Mouse (Mus musculus): ENCODE results near the gene Ppp1ca. TPM values are rescaled to one million over a fixed set of nuclear protein-coding genes. Genes with fewer than 3 reads are reported as not detected.

Ppp1ca gene
- polyA plus RNA-seq, 1 experiment, result 421 TPM

GRCm38 (mm10) chr19:4154437-4155222 lies 37.2 kb upstream of the Ppp1ca start:
- no peak overlapping the region for H3K27ac ChIP-seq (ENCODE audit: insufficient read depth, low read length)
- no peak for TF ChIP-seq POLR2A (IDR thresholded peaks at IDR 0.05; ENCODE audit: extremely low read depth, insufficient read depth, low read length)
- TF ChIP-seq CTCF (IDR thresholded peaks at IDR 0.05; ENCODE audit: extremely low read depth, insufficient read depth, low read length), result no peak
- no peak overlapping the region for H3K4me3 ChIP-seq (ENCODE audit: insufficient read depth, low read length)
- H3K4me1 ChIP-seq (ENCODE audit: control insufficient read depth, insufficient read depth, low read length), result no peaks in the 10 kb centered on the region

- Histone ChIP-seq H3K27ac (ENCODE audit: insufficient read depth, low read length) (no peak overlapping the region), H3K4me1 (ENCODE audit: control insufficient read depth, insufficient read depth, low read length) (no peaks in the 10 kb centered on the region), H3K4me3 (ENCODE audit: insufficient read depth, low read length) (no peak overlapping the region)
- no peak for TF ChIP-seq POLR2A (IDR thresholded peaks at IDR 0.05; ENCODE audit: extremely low read depth, insufficient read depth, low read length)
- no peak for TF ChIP-seq CTCF (IDR thresholded peaks at IDR 0.05; ENCODE audit: extremely low read depth, insufficient read depth, low read length)
Measured at GRCm38 (mm10) chr19:4155223-4156072, 36.4 kb upstream of the Ppp1ca start.

GRCm38 (mm10) chr19:4156073-4156579 lies 35.7 kb upstream of the Ppp1ca start:
- TF ChIP-seq POLR2A (IDR thresholded peaks at IDR 0.05; ENCODE audit: extremely low read depth, insufficient read depth, low read length), result no peak
- TF ChIP-seq CTCF (IDR thresholded peaks at IDR 0.05; ENCODE audit: extremely low read depth, insufficient read depth, low read length), result no peak
- no peak overlapping the region for H3K27ac ChIP-seq (ENCODE audit: insufficient read depth, low read length)
- H3K4me1 ChIP-seq (ENCODE audit: control insufficient read depth, insufficient read depth, low read length), result no peaks in the 10 kb centered on the region
- H3K4me3 ChIP-seq (ENCODE audit: insufficient read depth, low read length), result no peak overlapping the region

DNA sequence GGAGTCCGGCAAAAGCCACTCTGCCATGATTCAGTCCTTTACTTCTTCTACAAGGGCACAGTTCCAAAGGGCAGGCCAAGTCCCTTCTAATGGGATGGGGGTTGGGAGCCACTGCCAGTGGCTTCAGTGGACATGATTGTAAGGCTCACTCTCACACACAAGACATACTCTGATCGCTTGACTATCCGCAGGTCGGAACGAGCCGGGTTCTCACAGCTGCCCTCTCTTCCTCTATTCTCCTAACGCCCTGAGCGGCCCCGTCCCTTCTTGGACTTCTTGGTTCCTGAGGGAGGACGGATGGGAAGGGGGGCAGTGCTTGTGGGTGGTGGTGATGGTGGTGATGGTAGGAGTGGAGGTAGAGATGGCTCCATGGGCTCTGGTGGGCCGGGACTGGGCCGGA lies 35.1 kb upstream of the Ppp1ca start:
- no peak overlapping the region for H3K27ac ChIP-seq (ENCODE audit: insufficient read depth, low read length)
- no peak overlapping the region for H3K4me3 ChIP-seq (ENCODE audit: insufficient read depth, low read length)
- TF ChIP-seq POLR2A (IDR thresholded peaks at IDR 0.05; ENCODE audit: extremely low read depth, insufficient read depth, low read length) (no peak), CTCF (IDR thresholded peaks at IDR 0.05; ENCODE audit: extremely low read depth, insufficient read depth, low read length) (no peak)
- H3K4me1 ChIP-seq (ENCODE audit: control insufficient read depth, insufficient read depth, low read length), result no peaks in the 10 kb centered on the region

- Histone ChIP-seq H3K4me3 (ENCODE audit: insufficient read depth, low read length) (no peak overlapping the region), H3K4me1 (ENCODE audit: control insufficient read depth, insufficient read depth, low read length) (peaks cover 4% of the 10 kb centered on the region), H3K27ac (ENCODE audit: insufficient read depth, low read length) (no peak overlapping the region)
- TF ChIP-seq CTCF (IDR thresholded peaks at IDR 0.05; ENCODE audit: extremely low read depth, insufficient read depth, low read length) (no peak), POLR2A (IDR thresholded peaks at IDR 0.05; ENCODE audit: extremely low read depth, insufficient read depth, low read length) (no peak)
Measured at GRCm38 (mm10) chr19:4159049-4159448, 32.8 kb upstream of the Ppp1ca start.

- TF ChIP-seq POLR2A (IDR thresholded peaks at IDR 0.05; ENCODE audit: extremely low read depth, insufficient read depth, low read length) (peak; percentile 65; the same call in 1 of the 2 replicates), CTCF (IDR thresholded peaks at IDR 0.05; ENCODE audit: extremely low read depth, insufficient read depth, low read length) (no peak)
- Histone ChIP-seq H3K27ac (ENCODE audit: insufficient read depth, low read length) (peak within 1 kb of the TSS; percentile 64; the same call in 1 of the 2 replicates), H3K4me3 (ENCODE audit: insufficient read depth, low read length) (peak within 1 kb of the TSS; percentile 58), H3K4me1 (ENCODE audit: control insufficient read depth, insufficient read depth, low read length) (peaks cover 4% of the 10 kb centered on the region)
Measured at GRCm38 (mm10) chr19:4162646-4163542, 29.0 kb upstream of the Ppp1ca start, which contains the start of gene Rps6kb2. Gene Rps6kb2, minus strand, starts transcription at chr19:4163354.

- H3K4me1 ChIP-seq (ENCODE audit: control insufficient read depth, insufficient read depth, low read length), result peaks cover 4% of the 10 kb centered on the region
- TF ChIP-seq CTCF (IDR thresholded peaks at IDR 0.05; ENCODE audit: extremely low read depth, insufficient read depth, low read length) (no peak), POLR2A (IDR thresholded peaks at IDR 0.05; ENCODE audit: extremely low read depth, insufficient read depth, low read length) (no peak)
- H3K4me3 ChIP-seq (ENCODE audit: insufficient read depth, low read length), result peak overlapping the region; percentile 58
- peak overlapping the region; percentile 64; the same call in 1 of the 2 replicates for H3K27ac ChIP-seq (ENCODE audit: insufficient read depth, low read length)
Measured at GRCm38 (mm10) chr19:4163543-4163887, 28.4 kb upstream of the Ppp1ca start.

DNA sequence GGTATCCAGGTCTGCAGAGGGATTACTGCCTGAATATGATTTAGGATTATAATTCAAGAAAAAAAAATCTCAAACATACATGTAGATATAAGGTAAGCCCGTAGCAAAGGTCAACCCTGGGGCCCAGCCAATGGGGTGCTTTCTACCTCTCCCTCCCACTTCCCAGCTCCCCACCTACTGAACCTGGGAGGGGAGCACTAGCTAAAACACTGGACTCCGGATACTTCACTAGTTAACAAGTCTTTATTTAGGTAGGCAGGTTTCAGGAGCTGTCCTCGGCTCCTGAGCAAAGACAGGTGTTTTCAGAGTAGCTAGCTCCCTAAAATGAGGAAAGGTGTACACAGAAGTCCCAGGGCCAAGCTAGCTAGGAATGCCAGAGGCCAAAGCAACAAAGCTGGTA lies 27.8 kb upstream of the Ppp1ca start:
- TF ChIP-seq CTCF (IDR thresholded peaks at IDR 0.05; ENCODE audit: extremely low read depth, insufficient read depth, low read length) (no peak), POLR2A (IDR thresholded peaks at IDR 0.05; ENCODE audit: extremely low read depth, insufficient read depth, low read length) (no peak)
- Histone ChIP-seq H3K27ac (ENCODE audit: insufficient read depth, low read length) (no peak overlapping the region), H3K4me1 (ENCODE audit: control insufficient read depth, insufficient read depth, low read length) (peaks cover 4% of the 10 kb centered on the region), H3K4me3 (ENCODE audit: insufficient read depth, low read length) (no peak overlapping the region)

DNA sequence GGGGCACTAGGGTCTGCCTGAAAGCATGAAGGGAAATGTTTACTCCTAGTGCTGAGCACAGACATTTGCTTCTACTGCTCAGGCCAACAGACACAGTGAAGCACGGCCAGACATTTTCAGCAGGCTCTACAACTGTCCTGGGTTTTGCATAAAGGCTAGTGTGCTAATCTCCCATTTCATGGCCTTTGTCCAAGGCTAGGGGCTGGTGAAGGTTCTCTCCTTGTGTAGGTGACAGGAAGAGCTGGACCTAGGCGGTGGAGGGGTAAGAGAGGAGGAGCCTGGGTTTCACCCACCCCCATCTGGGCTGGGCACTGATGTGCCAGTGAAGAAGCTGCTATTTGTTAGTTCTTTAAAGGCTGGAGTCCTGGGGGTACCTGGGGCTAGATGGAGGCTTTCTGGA lies 27.1 kb upstream of the Ppp1ca start:
- peaks cover 4% of the 10 kb centered on the region for H3K4me1 ChIP-seq (ENCODE audit: control insufficient read depth, insufficient read depth, low read length)
- H3K4me3 ChIP-seq (ENCODE audit: insufficient read depth, low read length), result no peak overlapping the region
- H3K27ac ChIP-seq (ENCODE audit: insufficient read depth, low read length), result no peak overlapping the region
- TF ChIP-seq CTCF (IDR thresholded peaks at IDR 0.05; ENCODE audit: extremely low read depth, insufficient read depth, low read length), result no peak
- no peak for TF ChIP-seq POLR2A (IDR thresholded peaks at IDR 0.05; ENCODE audit: extremely low read depth, insufficient read depth, low read length)
